Mouse (Mus musculus): ENCODE measurements around the gene Ap3m1. TPM values are rescaled to one million over a fixed set of nuclear protein-coding genes. Genes with fewer than 3 reads are reported as not detected.
A peak's percentile ranks its signal among the peaks of the same experiment; 100 is the strongest.

The Ap3m1 gene
- total RNA-seq, 1 experiment: 48.5 TPM

DNA sequence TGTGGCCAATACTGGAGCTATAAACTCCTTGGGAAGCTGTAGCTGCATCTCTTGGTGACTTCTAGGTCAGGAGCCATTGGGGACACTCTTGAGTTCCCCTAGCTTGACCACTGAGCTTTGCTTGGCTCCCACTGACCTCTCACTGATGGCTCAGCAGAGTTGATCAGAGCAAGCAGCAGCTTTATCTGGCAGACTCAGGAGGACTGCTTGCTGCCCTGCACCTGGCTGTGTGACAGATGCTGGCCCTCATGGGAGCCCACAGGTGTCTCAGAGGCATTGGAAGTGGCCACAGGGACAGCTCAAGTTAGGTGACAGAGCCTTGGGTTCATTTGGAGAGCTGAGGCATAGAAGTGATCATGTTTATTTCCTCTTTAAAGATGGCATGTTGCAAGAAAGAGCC, 24.8 kb downstream of the Ap3m1 start:
- in situ Hi-C loops (cut with MboI; ENCODE audit: low sequenced_read_pairs in 2 of 2, unreplicated experiment in 2 of 2): no loop called here
- no peak for TF ChIP-seq CHD2 (IDR thresholded peaks at IDR 0.05; ENCODE audit: low read depth, low read length)
- no peak for TF ChIP-seq HCFC1 (IDR thresholded peaks at IDR 0.05; ENCODE audit: borderline replicate concordance, insufficient read depth, low read length)
- no peak for TF ChIP-seq MAFK (IDR thresholded peaks at IDR 0.05; ENCODE audit: insufficient read depth, low read depth, low read length)
- TF ChIP-seq ZNF384 (IDR thresholded peaks at IDR 0.05; ENCODE audit: low read depth, low read length): no peak
- TF ChIP-seq ZC3H11A (IDR thresholded peaks at IDR 0.05; ENCODE audit: borderline replicate concordance, low read depth, low read length): no peak
- Histone ChIP-seq H3K36me3 (ENCODE audit: control insufficient read depth, insufficient read depth, low read length, poor library complexity, severe bottlenecking) (peaks cover 15% of the 10 kb centered on the region), H3K27ac (ENCODE audit: insufficient read depth, low read depth, low read length, poor library complexity, severe bottlenecking) (no peak overlapping the region; the same call in 1 of the 2 replicates), H3K4me1 (ENCODE audit: control insufficient read depth in 2 of 2, insufficient read depth in 2 of 2, low read length in 2 of 2, poor library complexity in 1 of 2) (no peaks in the 10 kb centered on the region), H3K9ac (ENCODE audit: insufficient read depth, low read depth, low read length, poor library complexity, severe bottlenecking) (no peak overlapping the region), H3K4me3 (ENCODE audit: insufficient read depth in 1 of 2, low read depth in 1 of 2, low read length in 2 of 2, poor library complexity in 1 of 2, severe bottlenecking in 1 of 2) (no peak overlapping the region), H3K9me3 (ENCODE audit: control insufficient read depth, insufficient read depth, low read depth, low read length) (no peaks in the 10 kb centered on the region)
- DNase-seq (ENCODE audit: low read depth, low spot score): no peak

DNA sequence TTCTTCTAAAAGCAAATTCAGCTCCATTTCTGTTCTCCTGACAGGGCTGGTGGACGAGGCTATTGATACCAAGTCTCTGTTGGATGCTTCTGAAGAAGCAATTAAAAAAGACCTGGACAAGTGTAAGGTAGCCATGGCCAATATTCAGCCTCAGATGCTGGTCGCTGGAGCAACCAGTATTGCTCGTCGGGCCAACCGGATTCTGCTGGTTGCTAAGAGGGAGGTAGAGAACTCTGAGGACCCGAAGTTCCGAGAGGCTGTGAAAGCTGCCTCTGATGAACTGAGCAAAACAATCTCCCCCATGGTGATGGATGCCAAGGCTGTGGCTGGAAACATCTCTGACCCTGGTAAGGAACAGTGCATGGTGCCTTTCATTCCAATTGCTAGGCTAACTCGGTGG, 31.9 kb downstream of the Ap3m1 start:
- Histone ChIP-seq H3K36me3 (ENCODE audit: control insufficient read depth, insufficient read depth, low read length, poor library complexity, severe bottlenecking) (peaks cover 11% of the 10 kb centered on the region), H3K4me1 (ENCODE audit: control insufficient read depth in 2 of 2, insufficient read depth in 2 of 2, low read length in 2 of 2, poor library complexity in 1 of 2) (no peaks in the 10 kb centered on the region), H3K9me3 (ENCODE audit: control insufficient read depth, insufficient read depth, low read depth, low read length) (no peaks in the 10 kb centered on the region), H3K27ac (ENCODE audit: insufficient read depth, low read depth, low read length, poor library complexity, severe bottlenecking) (no peak overlapping the region), H3K4me3 (ENCODE audit: insufficient read depth in 1 of 2, low read depth in 1 of 2, low read length in 2 of 2, poor library complexity in 1 of 2, severe bottlenecking in 1 of 2) (no peak overlapping the region), H3K9ac (ENCODE audit: insufficient read depth, low read depth, low read length, poor library complexity, severe bottlenecking) (no peak overlapping the region)
- DNase-seq (ENCODE audit: low read depth, low spot score): no peak
- TF ChIP-seq CHD2 (IDR thresholded peaks at IDR 0.05; ENCODE audit: low read depth, low read length): no peak
- no peak for TF ChIP-seq ZNF384 (IDR thresholded peaks at IDR 0.05; ENCODE audit: low read depth, low read length)
- no peak for TF ChIP-seq MAFK (IDR thresholded peaks at IDR 0.05; ENCODE audit: insufficient read depth, low read depth, low read length)
- in situ Hi-C loops (cut with MboI; ENCODE audit: low sequenced_read_pairs in 2 of 2, unreplicated experiment in 2 of 2): no loop called here

DNA sequence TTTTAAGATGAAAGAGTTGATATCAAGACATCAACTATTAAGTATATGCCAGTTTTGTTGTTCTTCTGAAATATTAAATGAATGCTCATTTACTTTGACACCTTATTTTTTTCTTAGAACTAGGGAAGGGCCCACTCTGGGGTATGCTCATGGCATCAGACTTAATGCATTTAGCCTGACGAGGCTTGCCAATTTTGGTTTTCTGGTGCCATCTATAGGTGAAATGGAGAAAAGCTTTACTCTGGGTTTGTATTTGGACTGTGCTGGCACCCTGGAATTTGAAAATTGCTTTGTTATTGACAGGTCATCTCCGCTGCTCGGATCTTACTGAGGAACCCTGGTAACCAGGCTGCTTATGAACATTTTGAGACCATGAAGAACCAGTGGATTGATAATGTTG, 33.3 kb downstream of the Ap3m1 start:
- in situ Hi-C loops (cut with MboI; ENCODE audit: low sequenced_read_pairs in 2 of 2, unreplicated experiment in 2 of 2): no loop called here
- peak; percentile 35 for DNase-seq (ENCODE audit: low read depth, low spot score)
- TF ChIP-seq ZNF384 (IDR thresholded peaks at IDR 0.05; ENCODE audit: low read depth, low read length) (no peak), CHD2 (IDR thresholded peaks at IDR 0.05; ENCODE audit: low read depth, low read length) (no peak), HCFC1 (IDR thresholded peaks at IDR 0.05; ENCODE audit: borderline replicate concordance, insufficient read depth, low read length) (no peak), ZC3H11A (IDR thresholded peaks at IDR 0.05; ENCODE audit: borderline replicate concordance, low read depth, low read length) (0 out of 2 replicates have a peak, but pooled peaks have one; percentile 9), MAFK (IDR thresholded peaks at IDR 0.05; ENCODE audit: insufficient read depth, low read depth, low read length) (no peak)

DNA sequence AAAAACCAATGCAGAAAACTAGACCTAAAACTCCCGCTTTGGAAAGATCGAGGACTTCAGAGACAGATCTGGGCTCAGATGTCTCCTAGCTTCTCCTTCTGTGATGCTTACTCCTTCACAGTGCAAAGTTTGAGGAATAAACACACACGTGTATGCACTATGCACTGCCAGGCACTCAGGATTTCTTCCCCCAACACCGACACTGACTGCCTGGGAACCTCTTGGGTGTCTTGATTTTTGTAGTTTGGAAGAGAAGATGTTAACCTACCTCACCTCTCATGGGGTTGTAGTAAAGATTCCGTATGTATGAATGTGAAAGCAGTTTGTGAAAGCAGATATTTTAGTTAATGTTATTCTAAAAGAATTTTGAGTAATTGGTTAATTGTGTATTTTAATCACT, 34.4 kb downstream of the Ap3m1 start:
- H3K27ac ChIP-seq (ENCODE audit: insufficient read depth, low read depth, low read length, poor library complexity, severe bottlenecking): no peak overlapping the region
- H3K4me1 ChIP-seq (ENCODE audit: control insufficient read depth in 2 of 2, insufficient read depth in 2 of 2, low read length in 2 of 2, poor library complexity in 1 of 2): no peaks in the 10 kb centered on the region
- no peaks in the 10 kb centered on the region for H3K9me3 ChIP-seq (ENCODE audit: control insufficient read depth, insufficient read depth, low read depth, low read length)
- TF ChIP-seq MAFK (IDR thresholded peaks at IDR 0.05; ENCODE audit: insufficient read depth, low read depth, low read length): no peak
- no peak for TF ChIP-seq HCFC1 (IDR thresholded peaks at IDR 0.05; ENCODE audit: borderline replicate concordance, insufficient read depth, low read length)
- no peak for TF ChIP-seq ZNF384 (IDR thresholded peaks at IDR 0.05; ENCODE audit: low read depth, low read length)
- no peak for TF ChIP-seq CHD2 (IDR thresholded peaks at IDR 0.05; ENCODE audit: low read depth, low read length)
- no peak for TF ChIP-seq ZC3H11A (IDR thresholded peaks at IDR 0.05; ENCODE audit: borderline replicate concordance, low read depth, low read length)
- no peak for DNase-seq (ENCODE audit: low read depth, low spot score)
- peaks cover 13% of the 10 kb centered on the region for H3K36me3 ChIP-seq (ENCODE audit: control insufficient read depth, insufficient read depth, low read length, poor library complexity, severe bottlenecking)
- in situ Hi-C loops (cut with MboI; ENCODE audit: low sequenced_read_pairs in 2 of 2, unreplicated experiment in 2 of 2): no loop called here
- no peak overlapping the region for H3K9ac ChIP-seq (ENCODE audit: insufficient read depth, low read depth, low read length, poor library complexity, severe bottlenecking)
- no peak overlapping the region for H3K4me3 ChIP-seq (ENCODE audit: insufficient read depth in 1 of 2, low read depth in 1 of 2, low read length in 2 of 2, poor library complexity in 1 of 2, severe bottlenecking in 1 of 2)

More for the DNA sequence above, 33.3 kb downstream of the Ap3m1 start:
- no peak overlapping the region for H3K27ac ChIP-seq (ENCODE audit: insufficient read depth, low read depth, low read length, poor library complexity, severe bottlenecking)
- H3K9ac ChIP-seq (ENCODE audit: insufficient read depth, low read depth, low read length, poor library complexity, severe bottlenecking): no peak overlapping the region
- no peaks in the 10 kb centered on the region for H3K4me1 ChIP-seq (ENCODE audit: control insufficient read depth in 2 of 2, insufficient read depth in 2 of 2, low read length in 2 of 2, poor library complexity in 1 of 2)
- H3K9me3 ChIP-seq (ENCODE audit: control insufficient read depth, insufficient read depth, low read depth, low read length): no peaks in the 10 kb centered on the region
- peaks cover 13% of the 10 kb centered on the region for H3K36me3 ChIP-seq (ENCODE audit: control insufficient read depth, insufficient read depth, low read length, poor library complexity, severe bottlenecking)
- no peak overlapping the region for H3K4me3 ChIP-seq (ENCODE audit: insufficient read depth in 1 of 2, low read depth in 1 of 2, low read length in 2 of 2, poor library complexity in 1 of 2, severe bottlenecking in 1 of 2)

DNA sequence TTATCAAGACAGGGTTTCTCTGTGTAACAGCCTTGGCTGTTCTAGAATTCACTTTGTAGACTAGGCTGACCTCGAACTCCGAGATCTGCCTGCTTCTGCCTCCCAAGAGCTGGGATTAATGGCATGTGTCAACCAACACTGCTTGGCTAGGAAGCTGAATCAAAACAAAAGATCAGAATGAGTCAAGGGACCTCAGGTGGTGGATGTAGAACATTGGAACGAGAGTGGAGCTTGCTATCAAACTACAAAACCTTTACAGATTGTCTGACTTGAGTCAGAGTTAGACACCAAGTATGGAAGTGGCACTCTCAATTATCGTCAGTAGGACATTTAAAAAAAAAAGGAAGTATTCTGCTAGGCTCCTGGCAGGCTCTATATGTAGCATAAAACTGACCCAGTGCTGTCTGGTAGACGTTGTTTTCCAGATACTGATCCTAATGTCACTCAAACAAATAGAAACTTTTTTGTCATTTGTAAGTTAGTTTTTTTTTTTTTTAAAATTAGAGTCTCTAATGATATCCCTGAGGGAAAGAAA, 38.4 kb downstream of the Ap3m1 start:
- Histone ChIP-seq H3K9ac (ENCODE audit: insufficient read depth, low read depth, low read length, poor library complexity, severe bottlenecking) (no peak overlapping the region), H3K27ac (ENCODE audit: insufficient read depth, low read depth, low read length, poor library complexity, severe bottlenecking) (no peak overlapping the region), H3K4me1 (ENCODE audit: control insufficient read depth in 2 of 2, insufficient read depth in 2 of 2, low read length in 2 of 2, poor library complexity in 1 of 2) (no peaks in the 10 kb centered on the region), H3K9me3 (ENCODE audit: control insufficient read depth, insufficient read depth, low read depth, low read length) (no peaks in the 10 kb centered on the region), H3K4me3 (ENCODE audit: insufficient read depth in 1 of 2, low read depth in 1 of 2, low read length in 2 of 2, poor library complexity in 1 of 2, severe bottlenecking in 1 of 2) (no peak overlapping the region), H3K36me3 (ENCODE audit: control insufficient read depth, insufficient read depth, low read length, poor library complexity, severe bottlenecking) (peaks cover 5% of the 10 kb centered on the region)
- no peak for TF ChIP-seq MAFK (IDR thresholded peaks at IDR 0.05; ENCODE audit: insufficient read depth, low read depth, low read length)
- no peak for TF ChIP-seq ZC3H11A (IDR thresholded peaks at IDR 0.05; ENCODE audit: borderline replicate concordance, low read depth, low read length)
- TF ChIP-seq HCFC1 (IDR thresholded peaks at IDR 0.05; ENCODE audit: borderline replicate concordance, insufficient read depth, low read length): no peak
- TF ChIP-seq CHD2 (IDR thresholded peaks at IDR 0.05; ENCODE audit: low read depth, low read length): no peak
- no peak for TF ChIP-seq ZNF384 (IDR thresholded peaks at IDR 0.05; ENCODE audit: low read depth, low read length)
- in situ Hi-C loops (cut with MboI; ENCODE audit: low sequenced_read_pairs in 2 of 2, unreplicated experiment in 2 of 2): no loop called here
- DNase-seq (ENCODE audit: low read depth, low spot score): no peak
